Mouse (Mus musculus) CD8-positive naive resting alpha-beta T cell, adult 57 days (primary cell): ENCODE measurements around the gene Ephx1. TPM values are rescaled to one million over a fixed set of nuclear protein-coding genes. Genes with fewer than 3 reads are reported as not detected.

Experiments used
- total RNA-seq: library from RNA; stranded (reverse); gene quantifications from one replicate; pipeline ENCODE4 v1.2.4, GENCODE M21; 2023

Gene Ephx1
- 59.8 TPM for total RNA-seq

DNA sequence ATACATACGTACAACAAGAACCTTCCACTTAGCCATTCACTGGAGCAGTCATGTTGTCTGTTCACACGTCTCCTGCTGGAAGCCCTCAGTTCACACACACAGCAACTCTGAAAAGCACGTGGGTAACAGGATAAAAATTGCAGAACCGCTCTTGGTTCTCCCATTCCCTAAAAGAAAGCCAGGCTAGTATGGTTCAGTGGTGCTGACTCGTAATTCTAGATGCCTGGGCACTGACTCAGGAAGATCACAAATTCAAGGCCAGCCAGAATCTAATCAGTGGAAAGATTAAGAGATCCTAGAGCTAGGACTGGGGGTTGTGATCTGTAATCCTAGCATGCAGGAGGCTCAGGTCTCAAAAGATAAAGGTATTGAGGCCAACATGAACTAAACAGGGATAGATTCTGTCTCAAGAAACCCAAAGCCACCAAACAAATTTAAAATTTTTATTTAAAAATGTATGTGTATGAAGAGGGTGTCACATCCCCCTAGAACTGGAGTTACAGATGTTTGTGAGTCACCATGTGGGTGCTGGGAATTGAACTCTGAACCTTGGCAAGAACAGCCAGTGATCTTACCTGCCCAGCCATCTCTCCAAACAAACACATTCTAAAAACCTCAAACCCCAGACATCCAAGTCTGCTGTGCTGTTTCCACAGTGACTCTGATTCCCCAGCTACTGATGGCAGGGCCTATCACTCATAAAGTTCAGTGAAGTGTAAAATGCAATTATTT, at the start of gene Ephx1:
Gene Ephx1 (minus strand): TSS at position 149 of the 732 bp plus-strand sequence.

DNA sequence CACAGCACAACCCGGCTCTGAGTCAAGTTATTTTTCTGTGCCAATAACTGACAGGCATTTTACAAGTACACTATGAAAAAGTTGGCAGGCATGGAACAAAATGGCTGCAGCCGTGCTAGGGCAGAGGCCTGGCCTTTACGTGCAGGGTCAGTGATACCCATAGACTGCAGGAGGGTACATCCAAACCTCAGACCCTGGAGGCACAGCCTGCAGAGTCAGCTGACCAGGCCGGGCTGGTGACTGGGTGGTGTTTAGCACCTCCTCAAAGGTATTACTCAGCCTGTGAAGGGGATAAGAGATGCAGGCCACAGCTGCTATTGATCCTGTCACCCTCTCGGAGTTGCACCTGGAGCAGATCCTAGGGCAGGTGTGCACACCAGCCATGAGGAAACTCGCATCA, 30.2 kb upstream of the Ephx1 start, which contains the start of gene 9130409I23Rik:
Gene 9130409I23Rik (plus strand): TSS at position 301 of the 400 bp plus-strand sequence.

GRCm38 (mm10) chr1:180942166-180943031, 78.3 kb downstream of the Ephx1 start, which contains the start of gene Tmem63a:
Tmem63a (plus strand) TSS chr1:180942344.

DNA sequence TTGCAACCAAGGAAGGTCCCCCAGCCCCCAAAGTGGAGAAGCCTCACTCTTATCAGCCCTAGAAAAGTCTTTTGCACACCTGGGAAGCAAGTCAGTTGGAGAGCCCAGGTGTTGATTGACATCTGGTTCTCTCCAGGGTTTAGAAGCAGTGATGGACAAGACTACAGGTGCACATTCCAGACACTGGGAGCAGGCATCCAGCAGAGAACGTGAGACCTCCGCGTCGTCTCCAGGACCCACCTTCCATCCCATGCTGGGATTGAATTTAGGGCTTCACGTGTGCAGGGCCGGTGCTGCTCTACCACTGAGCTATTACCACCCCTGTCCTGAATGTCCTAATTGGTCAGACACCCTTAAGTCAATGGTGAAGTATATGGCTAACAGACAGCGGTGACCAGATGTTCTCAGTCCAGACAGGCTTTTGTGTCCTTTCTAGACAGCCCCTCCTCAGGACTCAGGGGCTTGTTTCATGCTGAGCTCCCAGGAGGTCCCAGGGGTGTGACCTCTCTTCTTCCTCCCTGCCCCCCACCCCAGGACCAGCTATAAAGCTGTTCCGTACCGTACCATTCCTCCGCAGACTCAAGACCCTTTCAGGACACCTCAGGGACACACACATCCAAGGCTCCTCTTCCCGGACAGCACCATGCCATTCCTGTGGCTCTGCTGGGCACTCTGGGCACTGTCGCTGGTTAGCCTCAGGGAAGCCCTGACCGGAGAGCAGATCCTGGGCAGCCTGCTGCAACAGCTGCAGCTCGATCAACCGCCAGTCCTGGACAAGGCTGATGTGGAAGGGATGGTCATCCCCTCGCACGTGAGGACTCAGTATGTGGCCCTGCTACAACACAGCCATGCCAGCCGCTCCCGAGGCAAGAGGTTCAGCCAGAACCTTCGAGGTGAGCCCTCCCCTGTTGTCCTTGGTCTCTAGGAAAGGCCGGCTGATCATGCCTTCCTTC, 86.0 kb downstream of the Ephx1 start, which contains the start of gene Lefty1:
Gene Lefty1 (plus strand): TSS at position 556 of the 953 bp plus-strand sequence.

Other genes with a start within 250 kb of the Ephx1 start
- gene H3f3a, start 207.0 kb downstream of the Ephx1 start, total RNA-seq = 742 TPM
- 62.7 TPM for gene Sde2, start 169.8 kb downstream of the Ephx1 start, total RNA-seq
- gene Lefty2, start 127.8 kb downstream of the Ephx1 start, total RNA-seq = not detected
- 52.1 TPM for gene Pycr2, start 116.6 kb downstream of the Ephx1 start, total RNA-seq
- not detected for gene Lefty1, start 85.9 kb downstream of the Ephx1 start, total RNA-seq
- 53.5 TPM for gene Tmem63a, start 78.6 kb downstream of the Ephx1 start, total RNA-seq
- not detected for gene 9130409I23Rik, start 30.3 kb upstream of the Ephx1 start, total RNA-seq
- gene Nvl, start 123.3 kb upstream of the Ephx1 start, total RNA-seq = 29.0 TPM
- gene Cnih4, start 123.8 kb upstream of the Ephx1 start, total RNA-seq = 14.5 TPM
- 221 TPM for gene Wdr26, start 191.1 kb upstream of the Ephx1 start, total RNA-seq